Mouse (Mus musculus): ENCODE measurements around the gene Vmn1r95.
"Not testable (repeated sequence)": the region's sequence is repeated elsewhere in the genome, so short reads cannot be mapped to it uniquely, and the experiment has no call there.

The Vmn1r95 gene

DNA sequence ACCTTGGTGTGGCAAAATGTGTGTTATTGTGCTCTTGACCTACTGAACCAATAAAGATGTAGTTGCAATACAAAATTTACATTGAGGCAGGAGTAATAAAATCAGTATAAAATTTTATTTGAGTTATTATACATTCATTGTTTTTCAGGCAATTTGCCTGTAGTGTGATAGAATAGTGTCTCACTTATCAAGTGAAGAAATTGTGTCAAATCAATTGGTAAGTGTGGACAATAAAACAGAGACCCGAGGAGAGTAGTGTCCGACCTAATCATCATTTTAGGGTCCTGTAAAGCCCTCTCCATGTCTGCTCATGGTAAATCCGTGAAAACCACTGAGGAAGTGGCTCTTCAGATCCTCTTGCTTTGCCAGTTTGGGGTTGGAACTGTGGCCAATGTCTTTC lies at the start of gene Vmn1r95:
TSS of gene Vmn1r95 (plus strand) at position 301 of the 400 bp plus-strand sequence.
- not testable (repeated sequence) for DNase-seq

DNA sequence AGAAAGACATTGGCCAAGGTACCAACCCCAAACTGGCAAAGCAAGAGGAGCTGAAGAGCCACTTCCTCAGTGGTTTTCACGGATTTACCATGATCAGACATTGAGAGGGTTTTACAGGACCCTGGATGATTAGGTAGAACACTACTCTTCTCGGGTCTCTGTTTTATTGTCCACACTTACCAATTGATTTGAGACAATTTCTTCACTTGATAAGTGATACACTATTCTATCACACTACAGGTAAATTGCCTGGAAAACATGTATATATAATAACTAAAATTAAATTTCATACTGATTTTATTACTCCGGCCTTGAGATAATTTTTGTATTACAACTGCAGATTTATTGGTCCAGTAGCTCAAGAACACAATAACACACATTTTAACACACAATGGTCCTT lies 25.2 kb upstream of the Vmn1r95 start, which contains the start of gene Vmn1r94:
TSS of gene Vmn1r94 (minus strand) at position 101 of the 400 bp plus-strand sequence.
- DNase-seq, result not testable (repeated sequence)

DNA sequence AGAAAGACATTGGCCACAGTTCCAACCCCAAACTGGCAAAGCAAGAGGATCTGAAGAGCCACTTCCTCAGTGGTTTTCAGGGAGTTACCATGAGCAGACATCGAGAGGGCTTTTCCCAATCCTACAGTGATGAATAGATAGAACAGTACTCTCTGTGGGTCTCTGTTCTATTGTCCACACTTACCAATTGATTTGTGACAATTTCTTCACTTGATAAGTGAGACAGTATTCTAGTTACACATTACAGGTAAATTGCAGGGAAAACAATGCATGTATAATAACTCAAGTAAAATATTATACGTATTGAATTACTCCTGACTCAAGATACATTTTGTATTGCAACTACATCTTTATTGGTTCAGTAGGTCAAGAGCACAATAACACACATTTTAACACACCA lies 12.0 kb downstream of the Vmn1r95 start, which contains the start of gene Gm6164:
TSS of gene Gm6164 (minus strand) at position 101 of the 400 bp plus-strand sequence.
- DNase-seq, result not testable (repeated sequence)

DNA sequence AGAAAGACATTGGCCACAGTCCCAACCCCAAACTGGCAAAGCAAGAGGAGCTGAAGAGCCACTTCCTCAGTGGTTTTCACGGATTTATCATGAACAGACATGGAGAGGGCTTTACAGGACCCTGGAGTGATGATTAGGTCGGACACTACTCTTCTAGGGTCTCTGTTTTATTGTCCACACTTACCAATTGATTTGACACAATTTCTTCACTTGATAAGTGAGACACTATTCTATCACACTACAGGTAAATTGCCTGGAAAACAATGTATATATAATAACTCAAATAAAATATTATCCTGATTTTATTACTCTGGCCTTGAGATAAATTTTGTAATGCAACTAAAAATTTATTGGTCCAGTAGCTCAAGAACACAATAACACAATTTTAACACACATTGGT lies 40.2 kb downstream of the Vmn1r95 start, which contains the start of gene Gm4498:
TSS of gene Gm4498 (minus strand) at position 101 of the 400 bp plus-strand sequence.
- DNase-seq, result not testable (repeated sequence)

Measured in kidney, postnatal 4 days (tissue).